Mouse (Mus musculus) ES-E14 (cell line): ENCODE data around the gene Kmt2b. TPM values are rescaled to one million over a fixed set of nuclear protein-coding genes. Genes with fewer than 3 reads are reported as not detected.

Experiments used
- DNase-seq: peaks from one replicate; pipeline ENCODE4 v3.0.0-alpha.2; 2013; ENCODE audit warnings: low read depth, low spot score
- H3K27ac ChIP-seq: 2 replicates; pipeline ENCODE4 v1.5.1; 2012; ENCODE audit warnings: low read depth, mild to moderate bottlenecking, low read length, moderate library complexity, mixed read lengths; ENCODE audit not compliant: poor library complexity, insufficient read depth, severe bottlenecking
- H3K36me3 ChIP-seq: 2 replicates; pipeline ENCODE4 v1.6.1; 2012; ENCODE audit warnings: mild to moderate bottlenecking, low read length, moderate library complexity, mixed read lengths; ENCODE audit not compliant: control insufficient read depth, poor library complexity, insufficient read depth, severe bottlenecking
- H3K4me1 ChIP-seq, 2 experiments: fragments of 150-350 bp in 1 of 2; sonication (generic) in 1 of 2; 2 replicates each; pipeline ENCODE4 v1.6.1; 2012; ENCODE audit warnings: low read length in 2 of 2, mild to moderate bottlenecking in 1 of 2, mixed read lengths in 1 of 2; ENCODE audit not compliant: control insufficient read depth in 2 of 2, insufficient read depth in 2 of 2, poor library complexity in 1 of 2
- H3K4me3 ChIP-seq, 2 experiments: fragments of 150-350 bp in 1 of 2; sonication (generic) in 1 of 2; 2 replicates each; pipeline ENCODE4 v1.5.1; 2012; ENCODE audit warnings: low read length in 2 of 2, low read depth in 1 of 2, mild to moderate bottlenecking in 1 of 2, mixed read lengths in 1 of 2; ENCODE audit not compliant: insufficient read depth in 1 of 2, poor library complexity in 1 of 2, severe bottlenecking in 1 of 2
- H3K9ac ChIP-seq: 2 replicates; pipeline ENCODE4 v1.6.1; 2012; ENCODE audit warnings: low read depth, mild to moderate bottlenecking, low read length, mixed read lengths; ENCODE audit not compliant: poor library complexity, insufficient read depth, severe bottlenecking
- H3K9me3 ChIP-seq: fragments of 150-350 bp; sonication (generic); 2 replicates; pipeline ENCODE4 v1.6.1; 2012; ENCODE audit warnings: low read depth, mild to moderate bottlenecking, low read length; ENCODE audit not compliant: control insufficient read depth, insufficient read depth
- CHD2 ChIP-seq: IDR thresholded peaks from 2 replicates; pipeline ENCODE4 v1.6.1; 2014; ENCODE audit warnings: mild to moderate bottlenecking, low read depth, low read length, inconsistent platforms
- HCFC1 ChIP-seq: IDR thresholded peaks from 2 replicates; pipeline ENCODE4 v1.6.1; 2012; ENCODE audit warnings: low read length, inconsistent platforms, borderline replicate concordance; ENCODE audit not compliant: insufficient read depth
- MAFK ChIP-seq: IDR thresholded peaks from 2 replicates; pipeline ENCODE4 v1.6.1; 2014; ENCODE audit warnings: mild to moderate bottlenecking, low read depth, low read length, inconsistent platforms; ENCODE audit not compliant: insufficient read depth
- ZC3H11A ChIP-seq: IDR thresholded peaks from 2 replicates; pipeline ENCODE4 v1.6.1; 2012; ENCODE audit warnings: low read depth, mild to moderate bottlenecking, inconsistent platforms, low read length, borderline replicate concordance
- ZNF384 ChIP-seq: IDR thresholded peaks from 2 replicates; pipeline ENCODE4 v1.6.1; 2012; ENCODE audit warnings: low read depth, low read length, inconsistent platforms
- in situ Hi-C, 2 experiments: fragments of 600-800 bp; cut with MboI; formaldehyde crosslinking; loops; one replicate each; pipeline ENCODE4 v1.15.1; 2025; ENCODE audit warnings: low sequenced_read_pairs in 2 of 2, inconsistent platforms in 1 of 2; ENCODE audit not compliant: unreplicated experiment in 2 of 2
- total RNA-seq: library from RNA; depleted of rRNA; stranded (reverse); fragments of 300-350 nt; gene quantifications from 2 replicates; pipeline ENCODE4 v1.2.3, GENCODE M21; 2012

The Kmt2b gene
- total RNA-seq, 1 experiment = 73.7 TPM

DNA sequence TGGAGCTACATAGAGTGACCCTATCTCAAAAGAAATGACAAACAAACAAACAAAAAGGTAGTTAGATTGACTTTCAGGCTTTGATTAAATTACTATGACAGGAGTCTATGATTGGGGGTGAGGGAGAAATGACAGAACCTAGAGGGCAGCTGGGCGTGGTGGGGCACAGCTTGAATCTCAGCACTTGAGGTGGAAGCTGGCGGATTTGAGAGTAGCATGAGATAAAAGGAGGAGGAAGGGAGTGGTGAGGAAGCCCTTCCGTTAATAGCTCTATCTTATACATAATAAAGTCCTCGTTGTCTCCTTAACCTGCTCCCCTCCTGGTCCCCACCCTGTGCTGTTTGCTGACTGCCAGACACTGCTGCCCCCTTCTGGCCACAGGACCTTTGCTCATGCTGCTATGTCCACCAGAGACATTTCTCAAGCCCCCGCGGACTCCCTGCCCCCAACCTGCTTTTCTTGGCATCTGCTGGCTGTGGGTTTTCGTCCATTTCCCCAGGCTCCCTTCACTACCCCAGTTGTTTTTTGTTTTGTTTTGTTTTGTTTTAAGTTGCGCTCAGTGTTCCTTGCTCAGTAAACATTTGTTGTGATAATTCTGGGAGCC is 19.3 kb upstream of the Kmt2b start:
- Histone ChIP-seq H3K9me3 (no peaks in the 10 kb centered on the region), H3K36me3 (no peaks in the 10 kb centered on the region), H3K27ac (no peak overlapping the region; the same call in 1 of the 2 replicates), H3K4me3 (no peak overlapping the region), H3K4me1 (peaks cover 2 to 31% of the 10 kb centered on the region in 2 experiments), H3K9ac (no peak overlapping the region)
- in situ Hi-C loops = no loop called here
- DNase-seq = peak; percentile 94
- TF ChIP-seq ZC3H11A (peak; percentile 72; the same call in 1 of the 2 replicates), HCFC1 (no peak), ZNF384 (no peak), CHD2 (no peak), MAFK (no peak)

GRCm38 (mm10) chr7:30604944-30605343 is 16.4 kb upstream of the Kmt2b start:
- TF ChIP-seq CHD2 (no peak), ZC3H11A (no peak), HCFC1 (no peak)
- H3K9ac ChIP-seq = no peak overlapping the region; the same call in 1 of the 2 replicates
- DNase-seq = no peak
- no peak overlapping the region for H3K4me3 ChIP-seq
- no peaks in the 10 kb centered on the region for H3K9me3 ChIP-seq
- no peaks in the 10 kb centered on the region for H3K36me3 ChIP-seq
- in situ Hi-C loops = no loop called here
- H3K4me1 ChIP-seq = peaks cover 8 to 36% of the 10 kb centered on the region in 2 experiments
- H3K27ac ChIP-seq = no peak overlapping the region

- Histone ChIP-seq H3K36me3 (no peaks in the 10 kb centered on the region), H3K9ac (no peak overlapping the region; the same call in 1 of the 2 replicates), H3K4me1 (peaks cover 8 to 35% of the 10 kb centered on the region in 2 experiments), H3K4me3 (no peak overlapping the region), H3K27ac (no peak overlapping the region; the same call in 1 of the 2 replicates), H3K9me3 (no peaks in the 10 kb centered on the region)
- DNase-seq = no peak
- TF ChIP-seq CHD2 = no peak
- TF ChIP-seq MAFK = no peak
- TF ChIP-seq ZNF384 = no peak
- TF ChIP-seq ZC3H11A = no peak
- TF ChIP-seq HCFC1 = no peak
- in situ Hi-C loops = no loop called here
Measured at GRCm38 (mm10) chr7:30604424-30604823, 15.9 kb upstream of the Kmt2b start.

- peak overlapping the region; percentile 76 for H3K27ac ChIP-seq
- no peaks in the 10 kb centered on the region for H3K36me3 ChIP-seq
- H3K4me3 ChIP-seq = no peak overlapping the region
- H3K4me1 ChIP-seq = peaks cover 8 to 27% of the 10 kb centered on the region in 2 experiments
- in situ Hi-C loops = no loop called here
- peak; percentile 72 for DNase-seq
- no peaks in the 10 kb centered on the region for H3K9me3 ChIP-seq
- H3K9ac ChIP-seq = no peak overlapping the region
- TF ChIP-seq CHD2 (0 out of 2 replicates have a peak, but pooled peaks have one; percentile 29), ZC3H11A (no peak), HCFC1 (0 out of 2 replicates have a peak, but pooled peaks have one; percentile 27)
Measured at GRCm38 (mm10) chr7:30602583-30602982, 14.1 kb upstream of the Kmt2b start.

GRCm38 (mm10) chr7:30600651-30601050 is 12.1 kb upstream of the Kmt2b start:
- TF ChIP-seq CHD2 (no peak), HCFC1 (no peak), MAFK (no peak), ZNF384 (no peak), ZC3H11A (no peak)
- peaks cover 8 to 22% of the 10 kb centered on the region in 2 experiments for H3K4me1 ChIP-seq
- H3K9ac ChIP-seq = peak overlapping the region; percentile 33; the same call in 1 of the 2 replicates
- in situ Hi-C loops = no loop called here
- H3K36me3 ChIP-seq = no peaks in the 10 kb centered on the region
- H3K4me3 ChIP-seq = 0 out of 4 replicates have a peak overlapping the region, but pooled peaks of 1 of the 2 experiments have one; percentile 43
- peak overlapping the region; percentile 54 for H3K27ac ChIP-seq
- no peak for DNase-seq
- no peaks in the 10 kb centered on the region for H3K9me3 ChIP-seq
